Mouse (Mus musculus) MEL (cell line): ENCODE measurements around the gene Yipf1.

Experiments used
- CHD2 ChIP-seq: IDR thresholded peaks from 2 replicates; pipeline ENCODE4 v1.6.1; 2011; ENCODE audit warnings: low read length, improper control_type of control experiment
- CTCF ChIP-seq, 3 experiments: IDR thresholded peaks in 2 of 3; conservative IDR thresholded peaks in 1 of 3; 2 replicates each; pipeline ENCODE4 v1.5.1; 2011 to 2012; ENCODE audit warnings: low read length in 3 of 3, low read depth in 2 of 3, mild to moderate bottlenecking in 2 of 3, improper control_type of control experiment in 1 of 3, inconsistent platforms in 1 of 3, mixed read lengths in 1 of 3, moderate library complexity in 1 of 3; ENCODE audit not compliant: control insufficient read depth in 1 of 3, insufficient read depth in 1 of 3, poor library complexity in 1 of 3, severe bottlenecking in 1 of 3
- EP300 ChIP-seq, 2 experiments: IDR thresholded peaks; 2 replicates each; pipeline ENCODE4 v1.6.1; 2011; ENCODE audit warnings: improper control_type of control experiment in 2 of 2, low read length in 2 of 2, low read depth in 1 of 2, mild to moderate bottlenecking in 1 of 2
- MAX ChIP-seq: IDR thresholded peaks from 2 replicates; pipeline ENCODE4 v1.6.1; 2011; ENCODE audit warnings: low read length, improper control_type of control experiment
- MYC ChIP-seq: IDR thresholded peaks from 2 replicates; pipeline ENCODE4 v1.6.1; 2011; ENCODE audit warnings: low read depth, mild to moderate bottlenecking, low read length, improper control_type of control experiment, moderate library complexity
- NELFE ChIP-seq: IDR thresholded peaks from 2 replicates; pipeline ENCODE4 v1.6.1; 2011; ENCODE audit warnings: low read depth, low read length, improper control_type of control experiment
- NRF1 ChIP-seq: IDR thresholded peaks from 2 replicates; pipeline ENCODE4 v1.6.1; 2014; ENCODE audit warnings: low read depth, mild to moderate bottlenecking, inconsistent platforms, low read length, improper control_type of control experiment, moderate library complexity; ENCODE audit not compliant: poor library complexity, insufficient read depth, severe bottlenecking
- POLR2A ChIP-seq, 2 experiments: IDR thresholded peaks; 2 replicates each; pipeline ENCODE4 v1.6.1; 2011 to 2012; ENCODE audit warnings: low read length in 2 of 2, mild to moderate bottlenecking in 2 of 2, control low read depth in 1 of 2, improper control_type of control experiment in 1 of 2, low read depth in 1 of 2, moderate library complexity in 1 of 2; ENCODE audit not compliant: control insufficient read depth in 1 of 2, insufficient read depth in 1 of 2, poor library complexity in 1 of 2
- POLR2AphosphoS5 ChIP-seq: IDR thresholded peaks from 2 replicates; pipeline ENCODE4 v1.6.1; 2012; ENCODE audit warnings: low read depth, borderline replicate concordance, mild to moderate bottlenecking, inconsistent platforms, low read length, moderate library complexity, mixed read lengths
- SIN3A ChIP-seq: IDR thresholded peaks from 2 replicates; pipeline ENCODE4 v1.6.1; 2012; ENCODE audit warnings: low read length, improper control_type of control experiment, inconsistent platforms
- TBP ChIP-seq: IDR thresholded peaks from 2 replicates; pipeline ENCODE4 v1.8.0; 2011; ENCODE audit warnings: low read depth, low read length, improper control_type of control experiment
- TCF12 ChIP-seq: IDR thresholded peaks from 2 replicates; pipeline ENCODE4 v1.6.1; 2014; ENCODE audit warnings: low read depth, mild to moderate bottlenecking, inconsistent platforms, low read length, improper control_type of control experiment, moderate library complexity
- ZNF384 ChIP-seq: IDR thresholded peaks from 2 replicates; pipeline ENCODE4 v1.6.1; 2012; ENCODE audit warnings: low read depth, mild to moderate bottlenecking, inconsistent platforms, low read length, improper control_type of control experiment

GRCm38 (mm10) chr4:107314479-107314805 lies 279 bp downstream of the Yipf1 start:
- TF ChIP-seq POLR2A (IDR thresholded peaks at IDR 0.05; ENCODE audit: control insufficient read depth in 1 of 2, insufficient read depth in 1 of 2, low read depth in 1 of 2, low read length in 2 of 2, poor library complexity in 1 of 2): peak in 1 of 2 experiments; percentile 32; a peak in 1 of 4 replicates
- no peak for TF ChIP-seq CTCF (IDR thresholded peaks at IDR 0.05 in 2 of 3, conservative IDR thresholded peaks at IDR 0.05 in 1 of 3; ENCODE audit: control insufficient read depth in 1 of 3, insufficient read depth in 1 of 3, low read depth in 2 of 3, low read length in 3 of 3, poor library complexity in 1 of 3, severe bottlenecking in 1 of 3)
- TF ChIP-seq MAX: no peak
- TF ChIP-seq EP300 (IDR thresholded peaks at IDR 0.05; ENCODE audit: low read depth in 1 of 2, low read length in 2 of 2): no peak
- TF ChIP-seq CHD2: no peak
- TF ChIP-seq NELFE: no peak
- no peak; the same call in 1 of the 2 replicates for TF ChIP-seq SIN3A
- no peak for TF ChIP-seq MYC
- no peak for TF ChIP-seq TBP
- no peak for TF ChIP-seq NRF1
- no peak for TF ChIP-seq POLR2AphosphoS5
- TF ChIP-seq ZNF384: no peak
- TF ChIP-seq TCF12: no peak
